17 mouse cellular contexts compared by ENCODE assay signal in the genomic region with DNA sequence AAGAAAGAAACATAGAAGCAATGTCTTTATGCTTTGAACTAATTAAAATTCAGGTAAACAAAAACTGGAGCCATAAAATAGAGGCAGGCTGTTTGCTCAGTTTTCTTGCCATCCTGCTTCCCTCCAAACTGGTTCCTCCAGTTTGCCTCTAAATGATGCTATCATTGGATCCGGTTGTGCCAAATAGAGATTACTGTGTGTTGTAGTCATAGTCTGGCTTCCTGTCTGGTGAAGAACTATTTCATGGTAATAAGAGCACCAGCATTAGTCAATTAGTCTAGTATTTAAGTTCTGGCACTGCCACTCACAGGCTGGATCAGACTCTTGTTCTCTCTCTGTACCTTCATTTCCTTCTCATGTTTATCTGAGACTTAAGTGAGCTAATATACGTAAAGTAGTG.
A peak's percentile ranks its signal among the peaks of the same experiment; 100 is the strongest.
DNase-seq lines count a peak whose midpoint lies in the region; ATAC-seq and TF ChIP-seq lines count a peak whose summit lies in the region.
"Had no signal": no experiment of that assay in that cellular context is flagged by ENCODE, and none has a peak within 500 bp of the region (broad histone marks: within the 10 kb centered on the region; RNA-seq: fewer than 3 reads in every experiment).

No protein-coding gene starts in this region.

- WGBS in forebrain, postnatal 0 days, result 55% methylated on average over 2 of the region's 2 CpGs
- 89% methylated on average over 2 of the region's 2 CpGs for WGBS in forebrain, embryonic 13.5 days
- 73% methylated on average over 2 of the region's 2 CpGs for WGBS in kidney, embryonic 14.5 days
- 97% methylated on average over 2 of the region's 2 CpGs for WGBS in midbrain, embryonic 10.5 days

- H3K4me2 ChIP-seq in forebrain, postnatal 0 days (ENCODE audit: low read depth), result no peak overlapping the region
- H3K4me2 ChIP-seq in forebrain, embryonic 13.5 days, result no peak overlapping the region
- H3K4me2 ChIP-seq in kidney, embryonic 14.5 days (replicated peaks; ENCODE audit: low read depth, low read length), result no peak overlapping the region
- H3K4me2 ChIP-seq: liver, embryonic 11.5 days; lung, embryonic 15.5 days; neural tube, embryonic 15.5 days had no signal

- no peak overlapping the region for H3K27ac ChIP-seq in forebrain, postnatal 0 days (ENCODE audit: low read depth, low read length)
- H3K27ac ChIP-seq in forebrain, embryonic 13.5 days, result no peak overlapping the region
- H3K27ac ChIP-seq in kidney, embryonic 14.5 days (ENCODE audit: low read depth, low read length), result no peak overlapping the region
- no peak overlapping the region for H3K27ac ChIP-seq in midbrain, embryonic 10.5 days (replicated peaks)
- H3K27ac ChIP-seq: lung, embryonic 15.5 days; neural tube, embryonic 15.5 days; stomach, postnatal 0 days had no signal

- no peak overlapping the region for H3K9ac ChIP-seq in forebrain, postnatal 0 days
- H3K9ac ChIP-seq in forebrain, embryonic 13.5 days, result no peak overlapping the region
- H3K9ac ChIP-seq in kidney, embryonic 14.5 days (ENCODE audit: low read depth, low read length), result no peak overlapping the region
- H3K9ac ChIP-seq: lung, embryonic 15.5 days; neural tube, embryonic 15.5 days had no signal

- in situ Hi-C loops in Patski (cut with MboI; ENCODE audit: low pct_unique_long_range_greater_than_20kb), result loop anchor here (5.0 to 10.0 kb wide), 2 partner anchors 136 to 234 kb away; no protein-coding TSS in a partner anchor

- H3K27me3 ChIP-seq in forebrain, postnatal 0 days (ENCODE audit: insufficient read depth, low read length), result no peaks in the 10 kb centered on the region
- no peaks in the 10 kb centered on the region for H3K27me3 ChIP-seq in forebrain, embryonic 13.5 days
- H3K27me3 ChIP-seq in kidney, embryonic 14.5 days (ENCODE audit: control insufficient read depth, insufficient read depth, low read length), result no peaks in the 10 kb centered on the region
- no peaks in the 10 kb centered on the region for H3K27me3 ChIP-seq in Patski
- H3K27me3 ChIP-seq in midbrain, embryonic 10.5 days (ENCODE audit: low read depth, poor library complexity, severe bottlenecking), result no peaks in the 10 kb centered on the region
- H3K27me3 ChIP-seq: lung, embryonic 15.5 days; megakaryocyte, embryonic 14.5 days; neural tube, embryonic 15.5 days had no signal

- no peaks in the 10 kb centered on the region for H3K36me3 ChIP-seq in forebrain, postnatal 0 days (ENCODE audit: insufficient read depth)
- H3K36me3 ChIP-seq in forebrain, embryonic 13.5 days (ENCODE audit: poor library complexity, severe bottlenecking), result no peaks in the 10 kb centered on the region
- H3K36me3 ChIP-seq in kidney, embryonic 14.5 days (ENCODE audit: control insufficient read depth, insufficient read depth, low read length), result no peaks in the 10 kb centered on the region
- H3K36me3 ChIP-seq in midbrain, embryonic 10.5 days, result no peaks in the 10 kb centered on the region
- H3K36me3 ChIP-seq: lung, embryonic 15.5 days; neural tube, embryonic 15.5 days had no signal

- no peaks in the 10 kb centered on the region for H3K4me1 ChIP-seq in forebrain, postnatal 0 days (ENCODE audit: insufficient read depth)
- H3K4me1 ChIP-seq in forebrain, embryonic 13.5 days, result no peaks in the 10 kb centered on the region
- H3K4me1 ChIP-seq in kidney, embryonic 14.5 days (ENCODE audit: control insufficient read depth, insufficient read depth, low read length), result no peaks in the 10 kb centered on the region
- no peaks in the 10 kb centered on the region for H3K4me1 ChIP-seq in midbrain, embryonic 10.5 days
- H3K4me1 ChIP-seq: lung, embryonic 15.5 days; neural tube, embryonic 15.5 days had no signal

- no peaks in the 10 kb centered on the region for H3K9me3 ChIP-seq in forebrain, postnatal 0 days (ENCODE audit: low read length)
- no peaks in the 10 kb centered on the region for H3K9me3 ChIP-seq in forebrain, embryonic 13.5 days (replicated peaks)
- no peaks in the 10 kb centered on the region for H3K9me3 ChIP-seq in kidney, embryonic 14.5 days (ENCODE audit: control insufficient read depth, low read length)
- no peaks in the 10 kb centered on the region for H3K9me3 ChIP-seq in midbrain, embryonic 10.5 days (replicated peaks)
- H3K9me3 ChIP-seq: lung, embryonic 15.5 days; megakaryocyte, embryonic 14.5 days; neural tube, embryonic 15.5 days had no signal

- no peak for TF ChIP-seq CTCF in forebrain, postnatal 0 days (IDR thresholded peaks at IDR 0.05; ENCODE audit: low read depth)
- no peak for TF ChIP-seq CTCF in Patski (IDR thresholded peaks at IDR 0.05)

- POLR2A ChIA-PET in Patski (lab: Charles Lee), result no interaction called here

- DNase-seq in forebrain, postnatal 0 days, result peak; percentile 13
- DNase-seq in kidney, postnatal 14 days, result peak; percentile 1
- DNase-seq in Patski (ENCODE audit: low read depth, low spot score), result no peak
- no peak for DNase-seq in midbrain, embryonic 10.5 days (ENCODE audit: low spot score)
- no peak for DNase-seq in layer of hippocampus, postnatal 36 days
- DNase-seq: adrenal gland, postnatal 10 days; cerebellum, adult 9-11 months; layer of hippocampus, adult 9-11 months; retina, postnatal 1 day had no signal

- CTCF ChIA-PET in Patski (lab: Charles Lee), result no interaction called here

- ATAC-seq in forebrain, postnatal 0 days, result peak; percentile 47; the same call in 1 of the 2 replicates
- ATAC-seq in forebrain, embryonic 13.5 days, result no peak
- ATAC-seq in kidney, embryonic 14.5 days (ENCODE audit: low FRiP score, low TSS enrichment), result no peak
- ATAC-seq in Patski, result peak; percentile 69
- peak; percentile 34; the same call in 1 of the 2 replicates for ATAC-seq in megakaryocyte-erythroid progenitor cell, adult 5-6 weeks (replicated peaks; ENCODE audit: low FRiP score, low TSS enrichment, poor library complexity, severe bottlenecking)

- no peak overlapping the region for H3K4me3 ChIP-seq in forebrain, postnatal 0 days (ENCODE audit: low read depth, low read length)
- H3K4me3 ChIP-seq in forebrain, embryonic 13.5 days, result no peak overlapping the region
- no peak overlapping the region for H3K4me3 ChIP-seq in kidney, embryonic 14.5 days (ENCODE audit: low read length)
- no peak overlapping the region for H3K4me3 ChIP-seq in midbrain, embryonic 10.5 days
- H3K4me3 ChIP-seq: lung, embryonic 15.5 days; neural tube, embryonic 15.5 days had no signal

Comparison
In these comparisons a context has a peak if more than half of its experiments do, and no peak if none do; other contexts are left out.
1. ATAC-seq: peak in forebrain, postnatal 0 days (single experiment), Patski (single experiment) and megakaryocyte-erythroid progenitor cell, adult 5-6 weeks (single experiment); none in forebrain, embryonic 13.5 days (single experiment) and kidney, embryonic 14.5 days (single experiment).
2. DNase-seq: peak in forebrain, postnatal 0 days (single experiment) and kidney, postnatal 14 days (single experiment); none in Patski (single experiment), midbrain, embryonic 10.5 days (single experiment) and layer of hippocampus, postnatal 36 days (0 of 2).